Mouse (Mus musculus): ENCODE results near the gene Cbx3.

- TF ChIP-seq CTCF (IDR thresholded peaks at IDR 0.05; ENCODE audit: low read depth) (no peak), EP300 (IDR thresholded peaks at IDR 0.05; ENCODE audit: low read depth) (no peak)
Measured at GRCm38 (mm10) chr6:51470311-51471178, at the start of gene Cbx3.

Measured in liver, embryonic 14.5 days (tissue).